Mouse (Mus musculus) heart, embryonic 11.5 days (tissue): ENCODE measurements around the gene Gmds. TPM values are rescaled to one million over a fixed set of nuclear protein-coding genes. Genes with fewer than 3 reads are reported as not detected.

Experiments
- ATAC-seq: fragments of 200-750 bp; cut with Nextera tagmentation; replicated peaks from 2 replicates; pipeline ENCODE4 v1.8.0; 2017; ENCODE audit warnings: moderate library complexity; ENCODE audit not compliant: insufficient number of reproducible peaks, low FRiP score, low TSS enrichment
- H3K27ac ChIP-seq: fragments of 300-500 bp; sonication (generic); 2 replicates; pipeline ENCODE4 v1.5.1; 2014; ENCODE audit warnings: mild to moderate bottlenecking, low read depth, low read length
- H3K27me3 ChIP-seq: fragments of 300-500 bp; sonication (generic); 2 replicates; pipeline ENCODE4 v1.6.1; 2014; ENCODE audit warnings: mild to moderate bottlenecking, low read length, mixed read lengths; ENCODE audit not compliant: control insufficient read depth, insufficient read depth
- H3K36me3 ChIP-seq: fragments of 300-500 bp; sonication (generic); 2 replicates; pipeline ENCODE4 v1.6.1; 2014; ENCODE audit warnings: mild to moderate bottlenecking, low read length, moderate library complexity, mixed read lengths; ENCODE audit not compliant: control insufficient read depth, insufficient read depth
- H3K4me1 ChIP-seq: fragments of 300-500 bp; sonication (generic); 2 replicates; pipeline ENCODE4 v1.6.1; 2014; ENCODE audit warnings: low read length; ENCODE audit not compliant: control insufficient read depth, insufficient read depth
- H3K4me2 ChIP-seq: fragments of 300-500 bp; sonication (generic); 2 replicates; pipeline ENCODE4 v1.6.1; 2014; ENCODE audit warnings: mild to moderate bottlenecking, moderate library complexity
- H3K4me3 ChIP-seq: fragments of 300-500 bp; sonication (generic); 2 replicates; pipeline ENCODE4 v1.5.1; 2014; ENCODE audit warnings: low read depth, low read length
- H3K9ac ChIP-seq: fragments of 300-500 bp; sonication (generic); 2 replicates; pipeline ENCODE4 v1.6.1; 2014; ENCODE audit warnings: mild to moderate bottlenecking, low read depth, low read length, moderate library complexity
- H3K9me3 ChIP-seq: fragments of 300-500 bp; sonication (generic); replicated peaks from 2 replicates; pipeline ENCODE4 v1.6.1; 2016; ENCODE audit warnings: low read length; ENCODE audit not compliant: control insufficient read depth
- WGBS: fragments of 180-500 bp; shearing (Covaris S2); extraction: QIAGEN DNeasy Blood & Tissue Kit; methylation state at CpG from one replicate; pipeline ENCODE4 v1.1.7; 2014; ENCODE audit not compliant: insufficient replicate concordance; 5-methylcytosine and 5-hydroxymethylcytosine counted together
- polyA plus RNA-seq: library from polyadenylated mRNA; unstranded; fragments of >200 nt; fragmentation: Nextera tagmentation; extraction: Ambion mirVana; gene quantifications from 2 replicates; pipeline ENCODE4 v1.2.1, GENCODE M21; 2014

The Gmds gene
- polyA plus RNA-seq, 1 experiment from 2014 or later = 31.3 TPM

DNA sequence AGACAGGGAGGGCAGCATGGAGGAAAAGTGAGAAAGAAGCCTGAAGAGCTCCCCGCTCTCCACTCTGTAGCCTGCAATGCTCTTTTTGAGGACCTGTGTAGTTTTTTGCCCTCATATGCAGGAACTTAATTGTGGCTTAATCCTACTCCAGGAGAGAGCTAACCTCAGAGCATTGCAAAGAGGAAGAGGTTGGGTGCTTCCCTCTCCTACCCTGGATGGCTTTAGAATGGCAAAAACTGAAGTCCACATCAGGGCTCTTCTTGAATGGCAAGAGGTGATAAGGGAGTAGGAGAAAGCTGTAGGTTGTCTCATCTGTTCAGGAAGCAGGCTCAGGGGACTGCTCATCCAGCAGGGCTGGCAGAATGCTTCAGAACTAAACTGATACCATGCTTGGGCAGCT is 513.4 kb downstream of the Gmds start:
- no peak overlapping the region for H3K4me2 ChIP-seq
- no peak overlapping the region for H3K9ac ChIP-seq
- H3K27ac ChIP-seq = no peak overlapping the region
- H3K4me3 ChIP-seq = no peak overlapping the region
- H3K4me1 ChIP-seq = peaks cover 31% of the 10 kb centered on the region
- no peaks in the 10 kb centered on the region for H3K9me3 ChIP-seq
- no peak for ATAC-seq
- WGBS = 83% methylated on average over 1 of the region's 1 CpGs
- H3K36me3 ChIP-seq = no peaks in the 10 kb centered on the region
- H3K27me3 ChIP-seq = peaks cover 20% of the 10 kb centered on the region

DNA sequence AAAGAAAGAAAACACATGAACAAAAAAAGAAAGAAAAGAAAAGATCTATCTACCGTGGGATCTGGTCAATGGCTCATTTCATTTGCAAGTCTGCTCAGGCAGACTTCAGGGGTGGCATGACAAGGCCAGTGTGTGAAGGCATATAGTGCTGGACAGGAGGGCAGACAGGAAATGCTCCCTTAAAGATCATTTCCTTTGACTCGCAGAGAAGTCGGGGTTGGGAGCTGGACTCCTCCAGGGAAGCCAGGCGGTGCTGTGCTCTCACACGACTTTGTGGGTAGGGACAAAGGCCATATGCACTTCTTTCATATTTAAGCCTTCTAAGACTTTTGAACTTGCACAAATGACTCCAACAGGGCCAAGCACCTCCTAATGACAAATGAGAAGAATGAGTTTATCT is 515.2 kb downstream of the Gmds start:
- H3K9ac ChIP-seq = no peak overlapping the region
- H3K4me2 ChIP-seq = no peak overlapping the region
- H3K4me3 ChIP-seq = no peak overlapping the region
- H3K27ac ChIP-seq = no peak overlapping the region
- no peaks in the 10 kb centered on the region for H3K9me3 ChIP-seq
- peaks cover 18% of the 10 kb centered on the region for H3K27me3 ChIP-seq
- no peaks in the 10 kb centered on the region for H3K36me3 ChIP-seq
- ATAC-seq = no peak
- 21% methylated on average over 5 of the region's 5 CpGs for WGBS
- peaks cover 38% of the 10 kb centered on the region for H3K4me1 ChIP-seq

DNA sequence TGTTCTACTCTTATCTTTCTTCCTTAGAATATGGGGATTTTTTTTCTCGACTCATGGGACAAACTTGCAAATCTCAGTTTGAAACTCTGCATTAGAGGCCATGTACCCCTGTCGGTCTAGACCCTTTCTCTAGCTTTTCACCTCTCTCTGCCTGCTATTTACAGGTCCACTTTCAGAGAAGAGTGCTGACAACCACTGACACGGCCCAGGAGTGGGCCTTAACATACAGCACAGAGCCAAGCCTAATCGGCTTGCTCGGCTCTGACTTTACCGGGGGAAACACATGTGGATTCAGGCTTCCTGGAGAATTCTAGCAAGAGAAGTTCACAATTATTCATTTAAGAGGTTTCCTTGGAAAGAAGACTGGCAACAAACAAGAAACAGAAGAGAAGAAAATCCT is 517.5 kb downstream of the Gmds start:
- ATAC-seq = 0 out of 2 replicates have a peak, but pooled peaks have one; percentile 60

DNA sequence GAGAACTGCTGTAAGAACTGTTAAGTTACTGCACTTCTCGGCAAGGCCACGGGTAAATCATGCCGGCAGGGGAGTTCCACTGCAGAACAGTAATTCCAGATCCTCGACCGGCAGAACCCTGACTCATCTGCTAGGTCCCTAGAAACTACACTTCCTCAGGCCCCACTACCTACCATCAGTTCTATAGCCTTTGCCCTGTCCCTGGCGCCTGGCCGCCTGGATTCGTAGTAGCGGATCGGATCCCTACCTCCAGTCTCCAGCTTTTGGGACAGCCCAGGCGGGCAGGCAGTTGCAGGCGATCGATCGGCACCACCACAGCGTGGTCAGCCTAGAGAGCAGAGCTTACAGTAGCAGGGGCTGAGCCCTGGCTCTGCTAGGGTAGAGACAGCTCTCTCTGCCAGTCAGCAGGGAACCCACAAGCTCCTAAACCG is 517.9 kb downstream of the Gmds start:
- no peak for ATAC-seq
- H3K9me3 ChIP-seq = no peaks in the 10 kb centered on the region
- WGBS = 1% methylated on average over 16 of the region's 16 CpGs
- peak overlapping the region; percentile 38 for H3K4me3 ChIP-seq
- H3K9ac ChIP-seq = peak overlapping the region; percentile 68
- peaks cover 37% of the 10 kb centered on the region for H3K4me1 ChIP-seq
- H3K4me2 ChIP-seq = peak overlapping the region; percentile 77
- H3K27me3 ChIP-seq = peaks cover 22% of the 10 kb centered on the region
- no peaks in the 10 kb centered on the region for H3K36me3 ChIP-seq
- H3K27ac ChIP-seq = peak overlapping the region; percentile 83

More for the DNA sequence above, 517.5 kb downstream of the Gmds start:
- H3K27me3 ChIP-seq = peaks cover 24% of the 10 kb centered on the region
- H3K9ac ChIP-seq = peak overlapping the region; percentile 68
- no peaks in the 10 kb centered on the region for H3K36me3 ChIP-seq
- peak overlapping the region; percentile 83 for H3K27ac ChIP-seq
- H3K4me1 ChIP-seq = peaks cover 32% of the 10 kb centered on the region
- no peaks in the 10 kb centered on the region for H3K9me3 ChIP-seq
- peak overlapping the region; percentile 38 for H3K4me3 ChIP-seq
- 3% methylated on average over 6 of the region's 6 CpGs for WGBS
- H3K4me2 ChIP-seq = peak overlapping the region; percentile 77

DNA sequence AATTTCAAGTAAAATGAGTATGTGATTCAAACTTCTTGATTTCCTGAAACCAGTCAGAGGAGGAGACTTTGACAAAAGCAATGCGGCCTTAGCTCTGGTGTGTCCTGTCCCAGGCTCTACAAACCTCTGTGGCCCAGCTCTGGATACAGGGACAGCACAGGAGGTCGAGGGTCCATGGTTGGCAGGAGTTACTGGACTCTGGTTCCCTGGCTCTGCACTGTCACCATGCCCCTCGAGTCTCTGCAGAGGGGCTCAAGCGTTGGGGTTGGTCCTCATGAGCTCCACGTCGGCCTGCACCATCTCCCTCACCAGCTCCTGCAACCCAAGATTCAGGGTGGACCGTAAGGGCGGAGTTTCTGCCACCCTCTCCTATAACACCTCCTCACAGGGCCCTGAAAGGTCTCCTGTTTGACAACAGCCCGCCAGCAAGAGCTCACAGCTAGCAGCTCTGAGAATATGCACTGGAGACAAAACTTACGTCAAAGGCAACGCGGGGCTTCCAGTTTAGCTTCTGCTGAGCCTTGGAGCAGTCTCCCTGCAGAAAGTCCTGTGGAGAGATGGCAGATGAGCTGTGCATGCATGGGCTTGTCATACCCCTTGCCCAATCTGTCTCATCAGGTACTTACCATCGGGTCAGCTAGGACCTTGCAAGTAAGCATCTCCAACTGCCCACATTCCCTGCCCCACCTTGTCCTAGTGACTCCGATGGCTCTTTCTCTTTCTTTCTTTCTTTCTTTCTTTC is 518.7 kb downstream of the Gmds start:
- Histone ChIP-seq H3K36me3 (no peaks in the 10 kb centered on the region), H3K9ac (no peak overlapping the region), H3K9me3 (no peaks in the 10 kb centered on the region), H3K4me1 (peaks cover 42% of the 10 kb centered on the region), H3K27me3 (peaks cover 16% of the 10 kb centered on the region), H3K4me2 (peak overlapping the region; percentile 32), H3K4me3 (no peak overlapping the region), H3K27ac (no peak overlapping the region)
- no peak for ATAC-seq
- 30% methylated on average over 14 of the region's 14 CpGs for WGBS

DNA sequence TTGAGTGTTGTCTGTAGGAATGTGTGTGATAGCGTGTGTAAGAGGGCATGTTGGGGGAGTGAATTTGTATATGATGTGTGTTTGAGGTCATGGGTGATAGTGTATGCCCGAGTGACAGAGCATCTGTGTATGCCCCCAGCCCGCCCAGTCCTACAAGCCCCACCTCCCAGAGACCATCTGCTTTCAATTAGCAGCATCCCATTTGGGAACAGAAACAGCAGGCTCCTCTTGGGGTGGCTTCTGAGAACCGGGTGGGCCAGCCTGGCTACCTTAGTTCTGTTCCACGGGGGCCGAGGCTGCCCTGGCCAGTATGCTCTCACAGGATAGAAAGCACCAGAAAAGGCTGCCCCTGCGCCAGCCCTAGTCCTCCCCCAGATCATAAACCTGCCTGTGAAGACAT is 520.2 kb downstream of the Gmds start:
- peaks cover 21% of the 10 kb centered on the region for H3K27me3 ChIP-seq
- peaks cover 49% of the 10 kb centered on the region for H3K4me1 ChIP-seq
- H3K9me3 ChIP-seq = no peaks in the 10 kb centered on the region
- no peak overlapping the region for H3K9ac ChIP-seq
- no peaks in the 10 kb centered on the region for H3K36me3 ChIP-seq
- ATAC-seq = no peak
- WGBS = 41% methylated on average over 7 of the region's 7 CpGs
- H3K27ac ChIP-seq = no peak overlapping the region
- H3K4me2 ChIP-seq = no peak overlapping the region
- H3K4me3 ChIP-seq = no peak overlapping the region

DNA sequence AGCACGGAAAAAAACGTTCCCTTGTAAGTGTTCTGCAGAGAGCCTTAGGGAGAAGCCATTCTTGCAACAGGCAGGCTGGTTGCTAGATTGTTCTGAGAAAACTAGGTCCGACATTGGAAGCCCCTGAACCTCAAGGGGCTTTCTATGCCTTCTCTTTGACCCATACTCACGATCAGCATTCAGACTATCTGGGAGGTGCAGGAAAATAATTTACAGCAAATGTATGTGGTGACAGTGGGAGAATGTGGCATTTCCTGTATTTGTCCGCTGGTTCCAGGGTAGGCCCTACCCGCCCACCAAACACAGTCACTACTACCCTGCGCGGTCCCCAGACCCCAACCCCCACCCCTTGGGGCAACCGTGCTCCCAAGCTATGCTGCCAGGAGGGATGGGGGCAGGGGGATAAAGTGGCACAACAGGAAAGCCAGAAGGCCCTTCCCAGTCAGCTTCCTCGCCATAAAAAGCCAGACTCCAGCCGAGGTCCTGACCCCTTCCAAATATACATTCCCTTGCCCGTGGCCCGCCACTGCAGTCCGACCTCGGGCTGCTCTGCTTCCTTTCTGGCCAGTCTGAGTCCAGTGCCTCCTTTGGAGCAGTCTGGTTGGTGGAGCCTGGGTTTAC is 523.0 kb downstream of the Gmds start:
- 18% methylated on average over 15 of the region's 15 CpGs for WGBS
- peaks cover 32% of the 10 kb centered on the region for H3K4me1 ChIP-seq
- H3K36me3 ChIP-seq = no peaks in the 10 kb centered on the region
- no peak overlapping the region for H3K4me3 ChIP-seq
- H3K9ac ChIP-seq = no peak overlapping the region; the same call in 1 of the 2 replicates
- H3K27ac ChIP-seq = 0 out of 2 replicates have a peak overlapping the region, but pooled peaks have one; percentile 2
- peak overlapping the region; percentile 31 for H3K4me2 ChIP-seq
- peaks cover 46% of the 10 kb centered on the region for H3K27me3 ChIP-seq
- peak; percentile 57; the same call in 1 of the 2 replicates for ATAC-seq
- no peaks in the 10 kb centered on the region for H3K9me3 ChIP-seq

DNA sequence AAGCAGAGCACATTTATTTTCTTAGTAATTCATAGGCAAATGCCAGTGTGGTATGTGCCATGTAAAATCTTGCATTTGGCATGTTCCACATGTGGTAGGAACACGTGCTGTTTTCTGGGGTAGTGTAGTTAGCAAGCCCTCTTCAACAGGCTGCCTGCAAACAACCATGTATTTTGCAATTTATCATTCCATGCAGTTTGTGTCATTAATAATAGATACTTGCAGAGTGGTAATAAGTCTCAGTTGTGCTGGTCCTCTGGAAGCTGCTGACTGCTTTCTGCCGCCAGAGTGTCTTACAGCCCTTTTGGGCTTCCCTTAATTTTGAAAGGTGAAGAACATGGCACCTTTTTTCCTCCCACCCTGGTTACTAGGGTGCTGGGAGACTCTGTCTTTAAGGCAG is 525.8 kb downstream of the Gmds start:
- ATAC-seq = no peak
- 58% methylated on average over 2 of the region's 2 CpGs for WGBS
- Histone ChIP-seq H3K4me2 (peak overlapping the region; percentile 78), H3K4me1 (peaks cover 26% of the 10 kb centered on the region), H3K9me3 (no peaks in the 10 kb centered on the region), H3K4me3 (0 out of 2 replicates have a peak overlapping the region, but pooled peaks have one; percentile 0), H3K27ac (peak overlapping the region; percentile 29; the same call in 1 of the 2 replicates), H3K27me3 (peaks cover 55% of the 10 kb centered on the region), H3K9ac (peak overlapping the region; percentile 43; the same call in 1 of the 2 replicates), H3K36me3 (no peaks in the 10 kb centered on the region)
